Mouse (Mus musculus) brain, embryonic 14.5 days (tissue): ENCODE measurements at regions not wholly inside any gene's neighbourhood (a gene's known extent, or its start where the extent isn't known, plus 50 kb on each side); places are given as distances from the start of the nearest gene placed in this dataset.

Experiments
- DNase-seq: peaks from one replicate; pipeline ENCODE4 v3.0.0-alpha.2; 2011; ENCODE audit warnings: low read depth
- CTCF ChIP-seq: fragments of 200-500 bp; IDR thresholded peaks from 2 replicates; pipeline ENCODE4 v1.5.1; 2012; ENCODE audit warnings: inconsistent platforms, mild to moderate bottlenecking, moderate library complexity, borderline replicate concordance; ENCODE audit not compliant: insufficient read depth, insufficient read length; ENCODE audit errors: extremely low read depth
- POLR2A ChIP-seq: fragments of 200-500 bp; IDR thresholded peaks from 2 replicates; pipeline ENCODE4 v1.6.1; 2012; ENCODE audit warnings: mild to moderate bottlenecking, inconsistent platforms, borderline replicate concordance; ENCODE audit not compliant: poor library complexity, insufficient read depth, insufficient read length, severe bottlenecking; ENCODE audit errors: extremely low read depth

- TF ChIP-seq CTCF (no peak), POLR2A (no peak)
- DNase-seq = peak; percentile 65
Measured at GRCm38 (mm10) chr10:35654548-35655180, 57.0 kb downstream of the Amd2 start.

- TF ChIP-seq POLR2A (no peak), CTCF (no peak)
- DNase-seq = no peak
Measured at GRCm38 (mm10) chr10:35649930-35650329, 61.8 kb downstream of the Amd2 start.

GRCm38 (mm10) chr10:35620853-35621252, 90.8 kb downstream of the Amd2 start:
- TF ChIP-seq CTCF (no peak), POLR2A (no peak)

GRCm38 (mm10) chr10:35586251-35586650, 125.4 kb downstream of the Amd2 start:
- DNase-seq = peak; percentile 1
- TF ChIP-seq CTCF (no peak), POLR2A (no peak)

More at GRCm38 (mm10) chr10:35620853-35621252, 90.8 kb downstream of the Amd2 start:
- DNase-seq = no peak
